Mouse (Mus musculus) thymus, adult 18-20 months (tissue): ENCODE data around the gene Mrs2.
"Not testable (repeated sequence)": the region's sequence is repeated elsewhere in the genome, so short reads cannot be mapped to it uniquely, and the experiment has no call there.

Experiments
- DNase-seq, 2 experiments: peaks; one replicate each; pipeline ENCODE4 v3.0.0; 2022; ENCODE audit warnings: mixed read lengths in 2 of 2

The Mrs2 gene

DNA sequence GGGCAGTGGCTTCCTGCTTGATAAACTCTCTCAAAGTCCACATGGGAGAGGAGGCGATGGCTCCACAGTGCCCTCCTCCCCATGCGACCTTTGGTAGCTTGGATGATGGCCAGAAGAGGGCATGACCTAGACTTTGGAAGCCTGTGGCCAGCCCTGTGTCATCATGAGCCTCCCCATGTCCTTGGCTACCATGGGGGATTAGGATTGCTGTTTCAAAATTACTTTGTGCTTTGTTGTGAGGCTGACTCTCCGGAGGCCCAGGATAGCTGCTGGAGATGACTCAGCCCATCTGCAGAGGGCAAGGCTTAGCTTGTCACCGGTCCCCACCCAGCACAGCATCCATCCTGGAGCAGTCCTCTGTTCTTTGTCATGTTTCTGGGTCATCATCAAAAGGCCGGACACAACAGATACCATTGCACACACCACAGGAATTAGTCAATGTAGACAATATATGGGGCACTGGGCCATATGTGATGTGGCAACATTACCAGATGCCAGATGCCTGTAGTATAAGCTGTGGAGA, 42.3 kb downstream of the Mrs2 start:
- DNase-seq = no peak

DNA sequence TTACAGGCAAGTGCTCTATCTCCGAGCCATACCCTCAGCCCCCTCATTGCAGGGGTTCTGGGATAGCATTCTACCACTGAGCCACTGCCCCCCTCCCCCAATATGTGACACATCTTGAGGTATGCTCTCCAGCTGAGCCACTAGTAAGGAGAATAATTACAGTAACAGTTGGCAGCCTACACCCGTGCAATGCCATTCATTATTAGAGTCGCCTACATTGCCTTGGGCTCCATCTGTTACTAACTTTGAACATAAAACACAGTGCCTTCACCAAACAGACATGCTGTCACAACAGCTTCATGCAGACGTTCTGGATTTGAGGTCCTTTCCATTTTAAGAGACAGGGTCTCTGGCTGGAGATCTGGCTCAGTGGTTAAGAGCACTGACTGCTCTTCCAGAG, 43.8 kb downstream of the Mrs2 start:
- DNase-seq = no peak

DNA sequence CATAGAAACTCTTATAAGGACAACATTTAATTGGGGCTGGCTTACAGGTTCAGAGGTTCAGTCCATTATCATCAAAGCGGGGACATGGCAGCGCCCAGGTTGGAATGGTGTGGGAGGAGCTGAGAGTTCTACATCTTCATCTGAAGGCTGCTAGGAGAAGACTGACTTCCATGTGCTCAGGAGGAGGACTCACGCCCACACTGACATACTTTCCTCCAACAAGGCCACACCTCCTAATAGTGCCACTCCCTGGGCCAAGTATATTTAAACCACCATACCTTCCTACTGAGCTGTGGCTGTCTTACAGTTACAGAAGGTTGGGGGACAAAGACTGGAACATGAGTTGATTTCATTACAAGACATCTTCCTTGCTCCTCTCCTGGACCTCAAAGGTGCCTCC, 48.4 kb downstream of the Mrs2 start:
- not testable (repeated sequence) for DNase-seq

GRCm38 (mm10) chr13:24965846-24966201, 54.4 kb downstream of the Mrs2 start:
- DNase-seq = no peak

GRCm38 (mm10) chr13:24965130-24965845, 54.9 kb downstream of the Mrs2 start:
- DNase-seq = no peak

DNA sequence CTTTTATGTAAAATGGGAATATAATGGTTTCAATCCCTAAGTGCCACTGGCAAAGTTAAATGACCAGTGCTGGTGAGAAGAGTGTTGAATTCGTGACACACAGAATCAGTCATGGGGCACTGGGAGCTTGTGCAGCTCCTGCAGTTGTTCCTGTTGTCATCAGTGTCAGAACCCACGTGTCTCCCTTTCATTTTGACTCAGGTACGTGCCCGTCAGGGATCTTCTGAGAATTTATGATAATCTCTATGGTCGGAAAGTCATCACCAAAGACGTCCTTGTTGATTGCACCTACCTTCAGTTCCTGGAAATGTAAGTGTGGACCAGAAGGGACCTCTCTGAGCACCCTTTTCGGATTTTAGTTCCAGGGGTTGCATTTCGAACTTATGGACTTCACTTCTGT, 58.1 kb downstream of the Mrs2 start:
- DNase-seq = no peak

- no peak for DNase-seq
These were observed 60.1 kb downstream of the Mrs2 start for GRCm38 (mm10) chr13:24960084-24960483.

DNA sequence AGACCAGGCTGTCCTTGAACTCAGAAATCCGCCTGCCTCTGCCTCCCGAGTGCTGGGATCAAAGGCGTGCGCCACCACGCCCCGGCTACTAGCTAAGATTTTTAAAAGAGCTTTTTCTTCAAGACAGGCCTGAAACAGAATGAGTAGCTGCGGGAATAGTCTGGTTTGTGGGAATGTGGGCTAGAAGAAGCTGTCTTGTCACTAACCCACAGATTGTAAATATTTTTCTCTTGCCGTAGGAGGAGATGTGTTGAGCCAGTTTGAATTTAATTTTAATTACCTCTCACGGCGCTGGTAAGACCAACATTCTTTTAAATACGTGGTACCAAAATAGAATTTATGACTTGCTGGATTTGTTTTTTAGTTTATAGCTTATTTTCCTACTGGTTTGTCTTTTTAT, 61.5 kb downstream of the Mrs2 start:
- DNase-seq = no peak

GRCm38 (mm10) chr13:24955500-24955899, 64.7 kb downstream of the Mrs2 start:
- DNase-seq = no peak

- DNase-seq = no peak
These were observed 65.1 kb downstream of the Mrs2 start for GRCm38 (mm10) chr13:24955091-24955490.

- no peak for DNase-seq
These were observed 67.5 kb downstream of the Mrs2 start for GRCm38 (mm10) chr13:24952659-24953058.

DNA sequence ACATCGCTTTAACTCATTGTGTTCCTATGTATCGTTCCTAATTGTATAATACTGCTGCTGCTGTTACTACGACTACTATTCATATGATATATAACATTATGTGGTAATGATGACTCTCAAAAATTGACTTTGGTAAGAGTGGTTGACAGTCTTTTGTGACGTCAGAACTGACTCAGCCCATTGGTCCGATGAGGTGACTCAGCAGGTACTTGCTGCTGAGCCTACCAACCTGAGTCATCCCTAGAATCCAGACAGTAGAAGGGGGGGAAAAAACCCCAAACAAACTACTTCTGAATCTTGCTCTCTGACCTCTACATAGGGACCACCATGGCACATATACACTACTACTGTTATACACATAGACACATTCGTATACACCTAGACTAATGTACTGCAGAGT, 71.3 kb downstream of the Mrs2 start:
- no peak for DNase-seq

GRCm38 (mm10) chr13:24947158-24947557, 73.0 kb downstream of the Mrs2 start:
- no peak for DNase-seq

DNA sequence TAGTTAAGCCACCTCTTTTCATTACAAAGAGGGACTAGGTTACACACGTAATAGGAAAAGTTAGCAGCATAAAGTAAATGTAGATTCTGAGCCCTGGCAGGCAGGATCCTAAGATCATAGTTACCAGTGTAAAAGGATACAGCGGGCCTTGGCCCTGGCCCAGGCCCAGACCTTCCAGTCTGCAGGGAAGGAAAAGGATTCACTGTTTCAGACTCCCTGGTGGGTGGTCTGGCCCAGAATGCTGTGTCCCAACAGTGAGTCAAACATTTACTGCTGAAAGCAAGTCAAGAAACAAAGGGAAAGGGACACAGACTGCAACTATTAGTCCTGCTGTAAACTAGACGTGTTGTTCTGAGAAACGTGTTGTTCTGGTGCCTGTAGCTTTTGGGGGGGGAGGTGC, 74.6 kb downstream of the Mrs2 start:
- no peak for DNase-seq

- no peak for DNase-seq
These were observed 76.9 kb downstream of the Mrs2 start for GRCm38 (mm10) chr13:24943303-24943702.

GRCm38 (mm10) chr13:24942512-24943282, 77.5 kb downstream of the Mrs2 start, which contains the start of gene Gpld1:
Gene Gpld1, plus strand, starts transcription at chr13:24943152.
- no peak for DNase-seq

GRCm38 (mm10) chr13:24939472-24939871, 80.7 kb downstream of the Mrs2 start:
- DNase-seq = no peak

GRCm38 (mm10) chr13:24938683-24939082, 81.5 kb downstream of the Mrs2 start:
- peak; percentile 6 to 17 for DNase-seq

- no peak for DNase-seq
These were observed 82.4 kb downstream of the Mrs2 start for GRCm38 (mm10) chr13:24937839-24938166.
